Mouse (Mus musculus): ENCODE data around the gene Dpysl4. TPM values are rescaled to one million over a fixed set of nuclear protein-coding genes. Genes with fewer than 3 reads are reported as not detected.

Dpysl4 gene
- polyA plus RNA-seq, 1 experiment from 2014 or later = 0.18 TPM

- H3K4me2 ChIP-seq (ENCODE audit: low read depth, low read length) = no peak overlapping the region
- 17% methylated on average over 8 of the region's 8 CpGs for WGBS (ENCODE audit: insufficient replicate concordance)
- no peak overlapping the region for H3K27ac ChIP-seq (ENCODE audit: low read length)
- no peaks in the 10 kb centered on the region for H3K4me1 ChIP-seq (ENCODE audit: control insufficient read depth, low read depth, low read length)
- no peak overlapping the region for H3K9ac ChIP-seq (ENCODE audit: low read depth, low read length)
- no peaks in the 10 kb centered on the region for H3K9me3 ChIP-seq (replicated peaks; ENCODE audit: control insufficient read depth, low read length)
- no peaks in the 10 kb centered on the region for H3K27me3 ChIP-seq (ENCODE audit: control insufficient read depth, insufficient read depth, low read depth, low read length)
- H3K36me3 ChIP-seq (ENCODE audit: control insufficient read depth, insufficient read depth) = no peaks in the 10 kb centered on the region
- no peak overlapping the region for H3K4me3 ChIP-seq (ENCODE audit: low read depth, low read length)
- ATAC-seq (ENCODE audit: low read depth) = no peak
Measured at GRCm38 (mm10) chr7:139131538-139131937, 45.7 kb downstream of the Dpysl4 start.

- Histone ChIP-seq H3K27me3 (ENCODE audit: control insufficient read depth, insufficient read depth, low read depth, low read length) (no peaks in the 10 kb centered on the region), H3K36me3 (ENCODE audit: control insufficient read depth, insufficient read depth) (no peaks in the 10 kb centered on the region), H3K9me3 (replicated peaks; ENCODE audit: control insufficient read depth, low read length) (no peaks in the 10 kb centered on the region), H3K4me2 (ENCODE audit: low read depth, low read length) (no peak overlapping the region), H3K4me3 (ENCODE audit: low read depth, low read length) (no peak overlapping the region), H3K27ac (ENCODE audit: low read length) (no peak overlapping the region), H3K9ac (ENCODE audit: low read depth, low read length) (no peak overlapping the region), H3K4me1 (ENCODE audit: control insufficient read depth, low read depth, low read length) (no peaks in the 10 kb centered on the region)
- ATAC-seq (ENCODE audit: low read depth) = no peak
- WGBS (ENCODE audit: insufficient replicate concordance) = 54% methylated on average over 3 of the region's 3 CpGs
Measured at GRCm38 (mm10) chr7:139133446-139133845, 47.6 kb downstream of the Dpysl4 start.

DNA sequence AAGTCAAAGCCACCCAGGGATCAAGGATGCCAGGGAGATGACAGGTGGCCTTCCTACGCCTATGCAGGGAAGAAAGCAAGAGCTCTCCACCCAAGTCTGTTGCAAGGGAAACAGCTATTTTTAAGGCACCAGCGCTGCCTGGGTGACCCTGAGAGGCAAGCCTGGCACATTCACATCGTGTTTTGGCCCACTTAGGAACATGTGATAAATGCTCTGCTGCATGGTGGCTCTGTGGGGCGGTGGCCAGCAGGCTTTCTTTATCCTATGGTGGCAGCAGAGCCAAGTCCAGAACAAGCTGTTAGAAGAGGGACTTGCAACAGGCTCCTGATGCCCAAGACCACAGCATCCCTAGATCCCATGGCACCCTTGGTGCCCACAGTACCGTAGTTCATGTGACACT lies 49.4 kb downstream of the Dpysl4 start:
- Histone ChIP-seq H3K9ac (ENCODE audit: low read depth, low read length) (no peak overlapping the region), H3K36me3 (ENCODE audit: control insufficient read depth, insufficient read depth) (no peaks in the 10 kb centered on the region), H3K27me3 (ENCODE audit: control insufficient read depth, insufficient read depth, low read depth, low read length) (no peaks in the 10 kb centered on the region), H3K4me2 (ENCODE audit: low read depth, low read length) (no peak overlapping the region), H3K27ac (ENCODE audit: low read length) (no peak overlapping the region), H3K4me1 (ENCODE audit: control insufficient read depth, low read depth, low read length) (no peaks in the 10 kb centered on the region), H3K9me3 (replicated peaks; ENCODE audit: control insufficient read depth, low read length) (no peaks in the 10 kb centered on the region), H3K4me3 (ENCODE audit: low read depth, low read length) (no peak overlapping the region)
- WGBS (ENCODE audit: insufficient replicate concordance) = 61% methylated on average over 5 of the region's 5 CpGs
- ATAC-seq (ENCODE audit: low read depth) = no peak

DNA sequence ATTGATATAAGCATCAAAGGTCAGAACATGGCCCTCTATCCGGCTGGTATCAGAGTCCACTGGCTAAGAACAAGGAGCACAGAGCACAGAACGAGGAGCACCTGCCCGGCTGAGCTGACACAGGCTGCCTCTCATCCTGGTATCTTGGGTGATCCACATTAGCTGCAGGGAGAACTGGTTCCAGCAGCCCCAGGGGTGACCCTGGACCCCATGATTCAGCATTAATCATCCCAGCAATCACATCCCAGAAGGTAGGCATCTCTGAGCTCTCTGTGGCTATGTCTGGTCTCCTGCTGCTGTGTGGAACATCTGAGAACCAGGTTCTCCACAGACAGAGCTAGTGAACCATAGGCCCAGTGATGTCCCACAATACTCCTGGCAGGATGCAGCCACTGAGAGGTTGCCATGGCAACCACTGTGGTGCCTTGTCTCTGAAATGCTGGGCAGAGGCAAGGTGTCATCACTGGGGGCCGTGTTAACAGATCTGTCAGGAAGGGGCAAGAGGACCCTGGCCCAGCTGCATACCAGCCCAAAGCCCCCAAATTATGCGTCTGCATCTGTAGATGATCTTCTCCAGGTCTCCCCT lies 51.2 kb downstream of the Dpysl4 start:
- Histone ChIP-seq H3K27ac (ENCODE audit: low read length) (no peak overlapping the region), H3K4me2 (ENCODE audit: low read depth, low read length) (no peak overlapping the region), H3K9me3 (replicated peaks; ENCODE audit: control insufficient read depth, low read length) (no peaks in the 10 kb centered on the region), H3K4me3 (ENCODE audit: low read depth, low read length) (no peak overlapping the region), H3K27me3 (ENCODE audit: control insufficient read depth, insufficient read depth, low read depth, low read length) (no peaks in the 10 kb centered on the region), H3K4me1 (ENCODE audit: control insufficient read depth, low read depth, low read length) (no peaks in the 10 kb centered on the region), H3K36me3 (ENCODE audit: control insufficient read depth, insufficient read depth) (no peaks in the 10 kb centered on the region), H3K9ac (ENCODE audit: low read depth, low read length) (no peak overlapping the region)
- ATAC-seq (ENCODE audit: low read depth) = no peak
- WGBS (ENCODE audit: insufficient replicate concordance) = 54% methylated on average over 5 of the region's 5 CpGs

DNA sequence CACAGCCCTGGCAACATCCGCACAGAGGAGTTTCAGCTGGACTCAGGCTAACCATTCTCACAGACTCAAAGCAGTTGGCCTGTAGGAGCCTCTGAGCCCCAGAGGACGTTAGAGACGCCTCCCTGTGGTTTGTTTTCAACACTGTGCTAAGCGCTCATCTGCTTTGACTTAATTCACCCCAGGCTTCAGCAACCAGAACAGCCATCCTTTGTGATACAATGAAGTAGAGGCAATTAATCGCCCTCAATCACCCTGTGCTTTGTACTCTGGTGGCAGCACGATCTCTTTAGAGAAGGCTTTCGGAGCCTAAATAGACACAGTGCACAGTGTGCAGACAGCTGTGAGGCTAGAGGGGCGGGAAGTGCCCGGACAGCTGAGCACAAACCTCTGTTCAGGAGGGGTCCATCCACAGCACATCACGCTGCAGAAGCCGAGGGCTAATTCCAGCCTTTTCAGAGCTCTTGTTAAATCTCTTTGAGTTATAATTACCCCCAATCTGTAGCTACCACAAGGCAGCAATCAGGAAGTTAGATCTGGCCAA lies 54.2 kb downstream of the Dpysl4 start:
- Histone ChIP-seq H3K27me3 (ENCODE audit: control insufficient read depth, insufficient read depth, low read depth, low read length) (no peaks in the 10 kb centered on the region), H3K4me2 (ENCODE audit: low read depth, low read length) (no peak overlapping the region), H3K9me3 (replicated peaks; ENCODE audit: control insufficient read depth, low read length) (no peaks in the 10 kb centered on the region), H3K36me3 (ENCODE audit: control insufficient read depth, insufficient read depth) (no peaks in the 10 kb centered on the region), H3K9ac (ENCODE audit: low read depth, low read length) (no peak overlapping the region), H3K27ac (ENCODE audit: low read length) (no peak overlapping the region), H3K4me1 (ENCODE audit: control insufficient read depth, low read depth, low read length) (no peaks in the 10 kb centered on the region), H3K4me3 (ENCODE audit: low read depth, low read length) (no peak overlapping the region)
- WGBS (ENCODE audit: insufficient replicate concordance) = 32% methylated on average over 11 of the region's 11 CpGs
- ATAC-seq (ENCODE audit: low read depth) = no peak

DNA sequence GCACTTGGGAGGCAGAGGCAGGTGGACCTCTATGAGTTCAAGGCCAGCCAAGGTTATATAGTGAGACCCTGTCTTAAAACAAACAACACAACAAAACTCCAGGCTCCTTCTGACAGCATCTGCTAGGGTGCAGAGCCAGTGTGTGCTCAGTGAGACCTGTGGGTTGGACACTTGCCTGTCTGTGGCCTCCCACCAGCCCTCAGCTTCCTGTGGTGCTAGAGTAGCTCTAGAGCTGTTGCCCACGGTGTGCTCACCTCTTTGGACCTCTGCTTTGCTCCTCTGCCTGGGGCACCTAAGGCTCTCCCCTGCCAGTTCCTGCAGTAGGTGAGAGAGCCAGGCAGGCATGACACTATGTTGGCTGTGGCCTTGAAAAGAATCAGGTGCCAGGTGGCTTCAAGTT lies 58.0 kb downstream of the Dpysl4 start:
- H3K4me1 ChIP-seq (ENCODE audit: control insufficient read depth, low read depth, low read length) = no peaks in the 10 kb centered on the region
- ATAC-seq (ENCODE audit: low read depth) = no peak
- no peak overlapping the region for H3K4me3 ChIP-seq (ENCODE audit: low read depth, low read length)
- WGBS (ENCODE audit: insufficient replicate concordance) = 14% methylated on average over 1 of the region's 1 CpGs
- H3K9ac ChIP-seq (ENCODE audit: low read depth, low read length) = no peak overlapping the region
- no peaks in the 10 kb centered on the region for H3K27me3 ChIP-seq (ENCODE audit: control insufficient read depth, insufficient read depth, low read depth, low read length)
- no peak overlapping the region for H3K27ac ChIP-seq (ENCODE audit: low read length)
- H3K36me3 ChIP-seq (ENCODE audit: control insufficient read depth, insufficient read depth) = no peaks in the 10 kb centered on the region
- H3K4me2 ChIP-seq (ENCODE audit: low read depth, low read length) = no peak overlapping the region
- H3K9me3 ChIP-seq (replicated peaks; ENCODE audit: control insufficient read depth, low read length) = no peaks in the 10 kb centered on the region

- Histone ChIP-seq H3K4me2 (ENCODE audit: low read depth, low read length) (no peak overlapping the region), H3K36me3 (ENCODE audit: control insufficient read depth, insufficient read depth) (no peaks in the 10 kb centered on the region), H3K27me3 (ENCODE audit: control insufficient read depth, insufficient read depth, low read depth, low read length) (no peaks in the 10 kb centered on the region), H3K4me3 (ENCODE audit: low read depth, low read length) (no peak overlapping the region), H3K4me1 (ENCODE audit: control insufficient read depth, low read depth, low read length) (no peaks in the 10 kb centered on the region), H3K27ac (ENCODE audit: low read length) (no peak overlapping the region), H3K9ac (ENCODE audit: low read depth, low read length) (no peak overlapping the region), H3K9me3 (replicated peaks; ENCODE audit: control insufficient read depth, low read length) (no peaks in the 10 kb centered on the region)
- WGBS (ENCODE audit: insufficient replicate concordance) = 28% methylated on average over 7 of the region's 7 CpGs
- ATAC-seq (ENCODE audit: low read depth) = no peak
Measured at GRCm38 (mm10) chr7:139145891-139146290, 60.1 kb downstream of the Dpysl4 start.

- Histone ChIP-seq H3K27me3 (ENCODE audit: control insufficient read depth, insufficient read depth, low read depth, low read length) (no peaks in the 10 kb centered on the region), H3K27ac (ENCODE audit: low read length) (no peak overlapping the region), H3K4me2 (ENCODE audit: low read depth, low read length) (no peak overlapping the region), H3K9ac (ENCODE audit: low read depth, low read length) (no peak overlapping the region), H3K36me3 (ENCODE audit: control insufficient read depth, insufficient read depth) (no peaks in the 10 kb centered on the region), H3K4me1 (ENCODE audit: control insufficient read depth, low read depth, low read length) (no peaks in the 10 kb centered on the region), H3K9me3 (replicated peaks; ENCODE audit: control insufficient read depth, low read length) (no peaks in the 10 kb centered on the region), H3K4me3 (ENCODE audit: low read depth, low read length) (no peak overlapping the region)
- ATAC-seq (ENCODE audit: low read depth) = no peak
- WGBS (ENCODE audit: insufficient replicate concordance) = 34% methylated on average over 4 of the region's 4 CpGs
Measured at GRCm38 (mm10) chr7:139147360-139147759, 61.6 kb downstream of the Dpysl4 start.

DNA sequence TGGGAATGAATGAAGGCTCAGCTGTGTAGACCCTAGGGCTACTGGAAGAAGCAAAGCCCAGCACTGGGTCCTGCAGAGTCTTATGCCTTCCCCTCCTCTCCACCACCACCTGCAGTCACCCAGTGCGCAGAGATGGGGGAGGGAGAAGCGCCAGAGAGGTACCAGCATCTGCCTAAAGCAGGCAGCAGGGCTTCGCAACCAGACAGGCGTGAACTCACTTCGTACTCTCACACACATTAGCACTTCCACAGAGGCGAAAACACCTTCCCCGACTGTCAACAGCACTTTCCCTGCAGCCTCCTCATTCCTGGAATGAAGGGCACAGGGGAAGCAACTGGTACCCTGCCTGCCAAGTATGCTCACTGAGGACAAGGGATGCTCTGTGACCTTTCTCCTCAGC lies 63.6 kb downstream of the Dpysl4 start:
- no peak overlapping the region for H3K9ac ChIP-seq (ENCODE audit: low read depth, low read length)
- H3K27me3 ChIP-seq (ENCODE audit: control insufficient read depth, insufficient read depth, low read depth, low read length) = no peaks in the 10 kb centered on the region
- no peak for ATAC-seq (ENCODE audit: low read depth)
- no peaks in the 10 kb centered on the region for H3K36me3 ChIP-seq (ENCODE audit: control insufficient read depth, insufficient read depth)
- H3K9me3 ChIP-seq (replicated peaks; ENCODE audit: control insufficient read depth, low read length) = no peaks in the 10 kb centered on the region
- no peak overlapping the region for H3K4me2 ChIP-seq (ENCODE audit: low read depth, low read length)
- WGBS (ENCODE audit: insufficient replicate concordance) = 32% methylated on average over 7 of the region's 7 CpGs
- H3K4me3 ChIP-seq (ENCODE audit: low read depth, low read length) = no peak overlapping the region
- H3K27ac ChIP-seq (ENCODE audit: low read length) = no peak overlapping the region
- H3K4me1 ChIP-seq (ENCODE audit: control insufficient read depth, low read depth, low read length) = no peaks in the 10 kb centered on the region

Data from liver, embryonic 16.5 days (tissue).